Mouse (Mus musculus): ENCODE measurements around the gene Zfand2a.

The Zfand2a gene

DNA sequence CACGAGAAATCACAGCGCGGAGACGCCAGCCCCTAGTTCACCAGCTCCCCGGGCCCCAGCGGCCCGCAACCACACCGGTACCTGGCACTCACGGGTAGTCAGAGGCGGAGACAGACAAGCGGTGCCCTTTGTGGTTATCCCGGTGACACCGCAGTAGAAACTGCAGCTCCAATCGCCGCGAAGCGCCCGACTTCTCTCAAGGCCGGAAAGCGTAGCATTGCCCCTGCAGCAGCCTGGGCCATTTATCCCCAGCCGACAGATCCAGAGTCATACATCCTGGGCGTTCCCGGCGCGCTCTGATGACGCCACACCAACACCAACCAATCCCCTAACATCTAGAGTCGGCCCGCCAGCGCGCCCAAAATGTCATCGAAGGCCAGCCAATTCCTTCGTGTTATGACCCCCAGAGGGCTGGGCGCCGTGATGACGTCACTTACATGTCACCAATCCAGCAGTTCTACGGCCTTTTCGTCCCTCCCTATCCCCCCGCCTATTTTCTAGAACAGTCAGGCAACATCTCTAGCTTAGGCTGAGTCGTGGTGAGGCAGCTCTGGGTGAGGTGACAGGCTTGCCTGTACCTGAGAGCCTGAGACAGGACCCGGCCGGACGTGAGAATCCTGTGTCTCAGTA lies at the start of gene Zfand2a:
Gene Zfand2a, minus strand, starts transcription at position 365 of the 630 bp plus-strand sequence.
- DNase-seq (ENCODE audit: low read depth, low spot score), result peak; percentile 98

DNA sequence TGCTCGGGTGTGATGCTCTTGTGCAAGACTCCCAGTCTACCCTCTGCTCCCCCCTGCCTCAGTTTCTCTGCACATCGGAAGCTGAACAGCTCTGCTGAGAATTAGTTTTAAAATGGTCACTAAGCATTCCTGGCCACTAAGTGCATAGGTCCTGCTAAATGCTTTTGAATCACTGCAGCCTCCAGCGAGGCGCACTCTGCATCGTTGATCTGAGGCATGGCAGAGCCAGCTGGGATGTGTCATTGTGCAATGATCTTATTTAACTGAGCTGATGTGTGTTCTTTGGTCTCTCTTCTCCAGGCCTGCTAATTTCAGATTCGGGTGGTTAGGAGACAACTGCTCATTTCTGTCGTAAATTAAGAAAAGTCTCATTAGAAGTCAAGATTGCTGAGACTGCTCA lies 44.5 kb upstream of the Zfand2a start:
- no peak for DNase-seq (ENCODE audit: low read depth, low spot score)

DNA sequence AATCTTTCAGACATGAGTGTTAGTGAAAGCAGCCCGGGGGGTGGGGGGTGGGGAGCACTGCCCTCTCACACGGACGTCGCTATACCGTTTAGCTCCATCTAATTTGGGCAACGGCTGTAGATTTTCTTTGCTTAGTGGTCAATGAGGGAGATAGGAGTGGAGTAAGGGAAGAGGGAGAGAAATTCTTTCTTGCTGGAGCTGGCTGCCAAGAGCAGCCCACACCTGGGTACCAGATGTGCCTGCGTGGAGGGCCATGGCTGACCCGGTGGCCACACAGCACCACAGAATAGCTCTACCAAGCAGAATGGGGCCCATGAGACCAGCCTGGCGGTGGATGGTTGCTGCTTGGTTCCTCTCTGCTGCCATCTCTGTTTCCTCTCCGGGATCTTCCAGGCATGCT lies 37.6 kb upstream of the Zfand2a start:
- DNase-seq (ENCODE audit: low read depth, low spot score), result no peak

DNA sequence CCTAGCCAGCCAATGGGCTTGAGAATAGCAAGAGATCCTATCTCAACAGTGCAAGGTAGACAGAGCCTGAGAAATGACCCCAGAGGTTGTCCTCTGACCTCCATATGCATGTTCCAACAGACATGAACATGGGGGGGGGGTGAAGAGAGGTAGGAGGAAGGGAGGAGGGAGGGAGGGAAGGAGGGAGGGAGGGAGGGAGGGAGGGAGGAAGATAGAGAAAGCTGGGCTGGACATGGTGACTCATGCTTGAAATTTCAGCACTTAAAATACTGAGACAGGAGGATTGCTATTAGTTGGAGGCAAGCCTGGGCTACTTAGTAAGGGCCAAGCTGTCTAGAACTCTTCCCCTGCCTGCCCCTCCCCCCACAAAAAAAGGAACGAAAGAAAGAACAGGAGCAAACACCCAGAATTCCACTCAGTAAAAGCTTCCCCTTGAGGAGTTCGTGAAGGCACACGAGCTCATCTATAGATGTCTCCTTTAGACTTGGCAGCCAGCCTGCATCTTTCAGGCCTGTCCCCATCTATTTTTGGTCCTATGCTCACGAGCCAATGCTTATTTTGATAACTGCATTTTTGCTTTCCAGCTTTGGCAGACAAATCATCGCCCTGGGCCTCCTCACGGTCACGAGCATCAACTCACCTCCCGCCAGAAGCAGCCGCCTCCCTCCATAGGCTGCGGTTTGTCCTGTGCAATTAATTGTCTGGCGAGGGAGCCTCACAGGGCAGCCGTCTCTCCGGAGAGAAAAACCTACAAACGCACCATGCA lies 35.9 kb upstream of the Zfand2a start:
- no peak for DNase-seq (ENCODE audit: low read depth, low spot score)

DNA sequence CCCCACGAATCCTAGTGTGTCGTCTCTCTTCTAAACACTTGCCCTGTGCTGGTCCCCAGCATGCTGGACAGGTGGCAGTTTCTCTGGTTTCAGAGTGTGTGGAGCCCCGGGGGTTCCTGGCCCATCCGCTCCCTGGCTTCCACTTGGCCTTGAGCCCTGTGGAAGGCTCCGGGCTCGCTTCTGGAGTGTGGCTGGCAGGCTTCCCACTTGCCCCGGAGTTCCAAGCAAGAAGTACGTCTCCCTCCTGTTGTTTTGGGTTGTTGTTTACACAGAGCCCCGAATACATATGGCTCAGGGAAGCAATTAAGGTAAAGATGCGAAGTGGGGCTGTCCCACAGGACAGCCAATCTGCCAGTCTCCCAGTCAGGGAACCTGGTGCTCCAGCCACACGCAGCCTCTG lies 31.9 kb upstream of the Zfand2a start:
- no peak for DNase-seq (ENCODE audit: low read depth, low spot score)

DNA sequence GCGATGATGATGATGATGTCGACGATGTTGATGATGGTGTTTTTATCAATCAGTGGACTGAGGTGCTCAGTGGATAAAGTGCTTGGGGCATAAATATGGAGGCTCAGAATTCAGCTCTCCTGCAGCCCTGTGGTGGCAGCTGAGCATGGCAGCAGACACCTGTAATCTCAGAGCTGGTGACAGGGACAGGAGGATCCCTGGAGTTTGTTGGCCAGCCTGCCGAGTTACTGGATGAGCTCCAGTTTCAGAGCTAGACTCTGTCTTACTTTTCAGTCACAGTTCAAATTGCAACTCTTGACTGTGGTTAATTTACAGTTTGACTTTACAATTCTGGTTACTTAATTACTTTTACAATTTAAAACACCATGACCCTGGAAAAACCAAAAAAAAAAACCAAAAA lies 27.9 kb upstream of the Zfand2a start:
- no peak for DNase-seq (ENCODE audit: low read depth, low spot score)

DNA sequence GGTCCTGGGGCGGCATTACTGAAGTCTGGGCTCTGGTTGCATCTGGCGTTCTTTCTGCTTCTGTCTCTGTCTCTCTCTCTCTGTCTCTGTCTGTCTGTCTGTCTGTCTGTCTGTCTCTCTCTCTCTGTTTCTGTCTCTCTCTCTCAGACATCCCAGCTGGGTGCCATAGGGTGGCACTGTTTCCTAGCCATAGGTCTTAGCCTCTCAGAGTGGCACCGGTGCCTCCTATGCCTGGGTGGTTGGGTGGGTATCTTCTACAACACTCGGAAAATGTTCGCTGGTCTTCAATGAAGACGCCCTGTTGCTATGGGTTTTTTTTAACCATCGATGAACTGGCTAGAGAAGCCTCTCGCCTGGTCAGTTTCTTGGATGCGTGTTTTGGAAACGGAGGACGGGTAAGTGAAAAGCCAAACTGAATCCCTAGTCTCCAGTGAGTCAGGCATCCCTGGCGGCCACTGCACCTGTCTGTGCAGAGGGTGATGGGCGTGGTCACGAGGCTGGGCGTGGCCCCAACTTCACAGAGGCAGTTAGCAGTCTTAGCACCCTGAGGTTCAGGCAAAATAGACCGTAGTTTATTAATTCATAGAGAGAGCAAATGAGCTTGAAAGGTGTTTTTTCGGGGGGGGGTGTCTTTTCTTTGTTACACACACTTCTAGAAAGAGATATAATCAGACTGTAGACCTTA lies 26.5 kb upstream of the Zfand2a start:
- DNase-seq (ENCODE audit: low read depth, low spot score), result no peak

DNA sequence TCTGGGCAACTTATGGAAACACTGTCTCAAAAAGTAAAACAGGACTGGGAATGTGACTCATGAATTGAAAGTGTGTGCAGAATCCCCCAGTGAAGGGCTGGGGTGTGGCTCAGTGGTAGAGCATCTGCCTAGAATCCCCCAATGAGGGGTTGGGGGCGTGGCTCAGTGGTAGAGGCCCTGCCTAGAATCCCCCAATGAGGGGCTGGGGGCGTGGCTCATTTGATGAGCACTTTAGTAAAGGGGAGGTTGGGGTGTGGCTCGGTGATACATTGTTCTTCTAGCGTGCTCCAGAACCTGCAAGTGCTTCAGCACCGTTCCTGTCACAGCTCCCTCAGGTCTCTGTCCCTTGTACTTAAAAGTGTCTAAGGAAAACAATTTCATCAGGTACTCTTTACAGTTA lies 21.9 kb upstream of the Zfand2a start:
- DNase-seq (ENCODE audit: low read depth, low spot score), result no peak

DNA sequence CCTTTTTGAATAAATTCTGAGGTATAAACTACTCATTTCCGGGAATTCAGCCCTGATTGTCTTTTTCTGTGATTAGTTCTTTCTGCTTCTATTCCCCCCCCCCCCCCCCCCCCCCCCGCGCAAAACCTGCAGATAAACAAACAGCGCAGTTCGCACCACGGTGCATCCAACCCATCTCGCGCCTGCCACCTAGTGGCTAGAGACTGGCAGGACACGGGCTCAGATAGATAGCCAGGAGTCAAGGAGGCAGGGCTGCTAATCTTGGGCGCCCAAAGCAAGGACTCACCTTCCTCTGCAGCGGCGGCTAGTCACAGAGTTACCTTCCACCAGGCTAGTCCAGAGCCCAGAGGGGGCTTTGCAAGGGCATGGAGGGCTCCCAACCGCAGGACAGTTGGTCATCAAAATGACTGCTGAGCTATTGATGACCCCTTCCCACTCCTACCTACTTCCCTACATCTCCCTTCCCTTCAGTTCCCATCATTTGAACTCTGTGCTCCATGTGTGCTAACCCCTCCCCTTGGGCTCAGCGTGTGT lies 20.8 kb upstream of the Zfand2a start:
- peak; percentile 80 for DNase-seq (ENCODE audit: low read depth, low spot score)

DNA sequence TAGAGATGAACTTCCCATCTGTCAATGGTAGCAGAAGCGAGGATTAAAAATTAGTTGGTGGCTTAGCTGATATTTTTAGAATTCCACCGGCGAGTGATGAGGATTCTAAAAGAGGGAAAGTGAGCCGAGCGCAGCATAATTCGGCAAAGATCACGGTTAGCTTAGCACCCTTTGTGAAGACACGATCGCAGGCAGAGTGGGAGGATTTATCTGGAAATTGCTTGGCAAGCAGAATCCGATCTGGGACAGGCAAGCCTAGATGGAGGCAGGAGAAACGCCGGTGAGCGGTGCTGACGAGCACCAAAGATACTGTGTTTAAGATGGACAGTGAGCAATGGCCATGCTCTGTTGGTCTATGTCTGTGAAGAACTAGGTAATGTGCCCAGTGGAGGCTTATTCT lies 17.9 kb upstream of the Zfand2a start:
- no peak for DNase-seq (ENCODE audit: low read depth, low spot score)

DNA sequence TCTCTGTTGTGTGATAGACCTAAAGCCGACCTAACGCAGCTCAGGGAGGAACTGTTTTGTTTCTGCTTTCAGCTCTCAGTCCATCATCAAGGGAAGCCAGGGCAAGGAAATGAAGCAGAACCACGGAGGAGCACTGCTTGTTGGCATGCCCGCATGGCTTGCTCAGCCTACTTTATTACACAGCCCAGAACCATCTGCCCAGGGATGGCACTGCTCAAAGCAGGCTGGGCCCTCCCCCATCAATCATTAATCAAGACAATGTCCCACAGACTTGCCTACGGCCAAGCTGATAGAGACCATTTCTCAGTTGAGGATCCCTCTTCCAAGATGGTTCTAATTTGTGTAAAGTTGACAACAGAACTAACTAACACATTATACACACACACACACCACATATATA lies 14.4 kb upstream of the Zfand2a start:
- no peak for DNase-seq (ENCODE audit: low read depth, low spot score)

DNA sequence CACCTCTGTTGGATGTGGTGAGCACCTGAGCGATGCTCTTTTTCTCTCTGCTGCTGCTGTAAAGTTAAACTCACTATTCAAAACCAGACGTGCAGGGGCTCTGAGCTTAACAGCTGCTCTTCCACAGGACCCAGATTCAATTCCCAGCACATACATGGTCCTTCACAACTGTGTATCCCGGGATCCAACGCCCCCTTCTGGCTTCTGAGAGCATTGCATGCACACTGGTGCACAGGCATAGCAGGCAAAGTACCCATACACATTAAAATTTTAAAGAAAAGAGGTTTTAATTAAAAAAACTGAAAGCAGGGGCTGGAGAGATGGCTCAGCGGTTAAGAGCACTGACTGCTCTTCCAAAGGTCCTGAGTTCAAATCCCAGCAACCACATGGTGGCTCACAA lies 12.6 kb upstream of the Zfand2a start:
- no peak for DNase-seq (ENCODE audit: low read depth, low spot score)

DNA sequence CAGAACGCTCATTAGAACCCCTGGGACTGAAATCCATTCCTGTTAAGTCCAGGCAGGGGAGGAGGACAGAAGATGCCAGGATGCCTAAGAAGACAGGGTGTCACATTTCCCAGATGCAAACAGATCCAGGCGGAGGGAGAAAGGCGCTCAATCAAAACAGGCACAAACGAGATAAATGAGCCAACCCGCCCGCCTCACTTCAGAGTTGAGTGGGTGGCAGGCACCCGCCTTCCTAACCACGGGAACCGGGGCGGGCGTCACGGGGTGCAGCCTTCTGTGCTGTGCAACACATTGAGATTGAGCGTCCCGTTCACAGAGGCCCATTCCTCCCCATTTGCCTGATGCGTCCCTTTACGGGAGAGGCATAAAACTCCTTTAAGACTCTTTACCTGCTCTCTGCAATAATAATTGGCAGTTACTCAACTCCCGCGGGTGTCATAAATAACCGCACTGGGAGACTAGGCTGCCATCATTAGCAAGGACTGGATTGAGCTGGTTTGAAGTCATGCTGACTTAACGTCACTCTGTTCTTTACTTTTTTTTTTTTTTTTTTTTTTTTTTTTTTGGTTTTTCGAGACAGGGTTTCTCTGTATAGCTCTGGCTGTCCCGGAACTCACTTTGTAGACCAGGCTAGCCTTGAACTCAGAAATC lies 10.8 kb upstream of the Zfand2a start:
- DNase-seq (ENCODE audit: low read depth, low spot score), result no peak

DNA sequence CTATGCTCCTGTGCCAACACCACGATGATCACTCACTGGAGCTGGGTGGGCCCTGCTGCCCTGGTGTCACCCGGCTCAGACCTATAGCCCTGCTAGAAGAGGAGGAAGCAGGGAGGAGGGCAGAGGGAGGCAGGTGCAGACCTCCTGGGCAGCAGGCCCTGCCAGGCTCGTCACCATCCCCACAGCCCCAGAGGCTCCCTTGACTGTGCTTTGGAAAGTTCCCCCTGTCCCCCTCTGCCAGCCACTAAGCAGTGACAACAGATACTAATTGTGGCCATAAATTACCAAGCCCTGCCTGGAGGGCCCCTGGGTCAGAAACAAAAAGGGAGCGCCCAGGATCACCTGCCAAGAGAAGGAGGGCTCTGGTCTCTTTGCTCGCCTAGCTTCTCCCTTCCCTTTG lies 9.3 kb upstream of the Zfand2a start:
- no peak for DNase-seq (ENCODE audit: low read depth, low spot score)

DNA sequence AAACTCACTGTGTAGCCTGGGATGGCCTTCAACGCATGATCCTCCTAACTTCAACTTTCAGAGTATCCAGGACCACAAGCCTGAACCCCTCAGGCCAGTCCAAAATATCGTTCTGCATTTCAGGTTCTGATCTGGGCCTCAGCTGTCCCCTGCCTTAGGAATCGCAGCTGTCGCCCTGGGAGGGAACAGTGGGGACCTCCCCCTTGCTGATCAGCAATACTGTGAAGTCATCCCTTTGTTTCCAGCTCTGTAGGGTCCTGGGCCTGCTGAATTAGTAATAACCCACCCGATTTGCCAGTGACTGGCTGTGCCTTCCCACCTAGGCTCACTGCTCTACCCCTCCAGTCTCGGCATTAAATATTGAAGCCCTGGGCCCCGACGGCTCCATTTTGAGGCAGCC lies 7.0 kb upstream of the Zfand2a start:
- DNase-seq (ENCODE audit: low read depth, low spot score), result no peak

DNA sequence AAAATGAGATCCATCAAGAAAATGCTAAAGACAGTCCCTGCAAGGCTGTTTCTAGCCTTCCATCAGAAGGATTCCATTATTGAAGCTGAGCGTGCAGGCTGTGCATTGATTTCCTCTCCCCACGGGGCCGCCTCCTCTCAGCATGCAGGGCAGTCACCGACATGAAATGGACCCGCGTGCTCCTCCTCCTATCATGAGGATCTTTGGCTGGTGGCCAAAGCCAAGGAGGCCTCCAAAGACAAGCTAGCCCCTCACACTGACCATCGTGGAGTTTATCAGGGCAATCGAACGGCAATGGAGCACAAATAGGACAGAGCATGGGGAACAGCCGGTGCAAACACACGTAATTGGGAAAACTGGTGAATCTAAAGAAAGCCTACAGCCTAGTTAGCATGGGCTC lies 5.8 kb upstream of the Zfand2a start:
- DNase-seq (ENCODE audit: low read depth, low spot score), result no peak

DNA sequence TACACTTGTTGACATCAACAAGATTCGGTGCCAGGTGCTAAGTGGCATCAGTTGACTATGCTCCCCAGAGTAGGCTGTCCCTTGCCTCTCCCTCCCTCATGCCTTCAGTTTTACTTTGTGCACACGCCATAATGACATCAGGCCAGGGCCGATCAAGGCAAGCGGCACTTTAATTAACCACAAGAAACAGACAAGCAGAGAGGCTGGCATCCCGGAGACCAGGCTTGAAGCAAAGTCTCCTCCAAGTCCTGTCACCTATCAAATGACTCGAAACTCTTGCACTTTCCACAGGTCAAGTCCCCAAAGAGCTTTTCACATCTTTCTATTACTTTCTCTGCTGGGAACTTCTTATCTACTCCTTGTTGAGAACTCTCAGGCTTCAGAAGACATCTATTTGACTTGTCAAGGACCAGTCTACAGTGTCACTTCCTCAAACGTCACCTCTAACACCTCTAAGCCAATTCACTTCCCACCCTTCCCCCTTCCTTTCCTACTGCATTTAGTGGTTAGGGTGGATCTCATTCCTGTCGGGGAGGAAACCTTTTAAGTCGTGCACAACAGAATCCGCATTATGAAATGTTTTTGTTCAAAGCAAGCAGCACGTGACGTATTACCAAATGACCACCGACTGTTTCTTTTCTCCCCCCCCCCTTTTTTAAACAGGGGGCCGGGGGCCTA lies 1.0 kb downstream of the Zfand2a start:
- no peak for DNase-seq (ENCODE audit: low read depth, low spot score)

DNA sequence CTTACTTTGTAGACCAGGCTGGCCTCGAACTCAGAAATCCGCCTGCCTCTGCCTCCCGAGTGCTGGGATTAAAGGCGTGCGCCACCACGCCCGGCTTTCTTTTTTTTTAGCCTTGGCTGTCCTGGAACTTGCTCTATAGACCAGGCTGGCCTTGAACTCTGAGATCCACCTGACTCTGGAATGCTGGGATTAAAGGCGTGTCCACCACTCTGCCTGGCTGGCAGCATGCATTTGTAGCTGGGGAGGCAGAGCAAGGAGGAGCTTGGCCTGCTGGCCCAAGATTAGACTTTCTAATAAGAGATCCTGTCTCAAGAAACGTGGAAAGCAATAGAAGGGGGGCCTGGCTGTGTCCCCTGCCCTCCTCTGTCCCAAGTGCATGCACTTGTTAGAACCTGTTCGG lies 3.9 kb downstream of the Zfand2a start:
- DNase-seq (ENCODE audit: low read depth, low spot score), result no peak

DNA sequence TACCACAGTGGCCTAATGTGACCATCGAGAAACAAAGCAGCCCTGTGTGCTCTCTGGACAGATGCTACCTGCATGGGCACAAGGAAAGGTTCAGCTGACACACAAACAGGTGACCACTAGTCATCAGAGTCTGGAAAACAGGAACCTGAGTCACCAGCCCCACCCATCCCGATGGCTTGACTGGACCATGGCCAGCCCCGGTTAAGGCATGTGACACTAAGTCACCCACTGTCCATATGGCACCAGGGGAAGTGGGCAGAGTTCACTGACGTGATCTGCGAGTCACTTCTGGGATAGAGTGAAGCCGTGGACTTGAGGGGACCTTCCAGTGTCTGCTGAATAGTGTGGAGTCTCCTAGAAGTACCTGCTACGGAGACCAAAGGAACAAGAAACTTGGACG lies 5.3 kb downstream of the Zfand2a start:
- DNase-seq (ENCODE audit: low read depth, low spot score), result no peak

DNA sequence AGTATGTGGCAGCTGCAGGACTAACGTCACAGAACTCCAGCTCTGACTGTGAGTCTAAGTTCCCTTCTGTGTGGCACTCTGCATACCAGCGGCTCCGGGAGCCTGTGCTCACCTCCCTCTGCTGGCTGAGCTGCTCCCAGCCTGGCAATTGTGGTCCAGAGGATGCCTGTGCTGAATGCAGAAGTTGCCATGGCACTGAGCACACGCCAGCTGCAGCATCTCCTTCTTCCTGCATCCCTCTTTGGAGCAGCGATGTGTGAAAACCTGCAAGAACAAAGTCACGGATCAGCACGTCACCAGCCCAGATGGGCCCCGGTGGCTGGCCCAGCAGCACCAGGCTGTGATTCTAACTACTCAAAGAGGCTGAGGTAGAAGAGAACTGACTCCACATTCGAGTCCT lies 9.6 kb downstream of the Zfand2a start:
- DNase-seq (ENCODE audit: low read depth, low spot score), result no peak

DNA sequence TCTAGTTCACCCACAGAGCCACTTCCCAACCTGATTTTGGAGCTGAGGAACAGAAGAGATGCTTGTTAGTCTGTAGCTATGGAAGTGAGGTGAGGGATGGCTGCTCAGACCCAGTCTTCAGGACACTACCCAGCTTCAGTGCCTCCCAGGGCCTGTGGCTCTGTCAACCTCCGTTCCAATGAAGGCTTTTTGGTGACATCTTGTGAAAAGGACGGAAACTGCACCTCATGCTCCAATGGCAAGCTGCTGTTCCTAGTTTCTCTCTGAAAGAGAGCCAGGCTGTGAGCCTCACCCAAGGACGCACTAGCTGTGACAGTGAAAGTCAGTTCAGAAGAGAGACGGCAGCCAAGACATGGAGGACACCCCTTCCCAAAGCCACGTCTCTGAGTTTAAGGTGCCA lies 16.4 kb downstream of the Zfand2a start:
- peak; percentile 9 for DNase-seq (ENCODE audit: low read depth, low spot score)

DNA sequence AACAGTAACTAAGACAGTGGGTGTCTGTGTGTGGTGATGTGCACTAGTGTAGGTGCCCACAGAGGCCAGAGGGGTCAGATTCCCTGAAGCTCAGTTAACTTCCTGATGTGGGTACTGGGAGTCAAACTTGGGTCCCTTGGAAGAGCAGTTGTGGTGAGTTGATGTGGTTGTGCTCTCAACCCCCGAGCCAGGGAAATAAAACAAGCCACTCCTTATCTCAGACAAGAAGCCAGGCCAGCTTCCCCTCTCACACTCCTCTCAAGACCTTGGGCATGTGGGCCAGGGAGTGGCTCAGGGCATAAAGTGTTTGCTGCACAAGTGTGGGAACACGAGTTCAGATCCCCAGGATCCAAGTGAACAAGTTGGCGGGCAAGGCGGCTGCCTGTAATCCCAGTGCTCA lies 17.5 kb downstream of the Zfand2a start:
- DNase-seq (ENCODE audit: low read depth, low spot score), result no peak

Data from retina, postnatal 7 days (tissue).